Mouse (Mus musculus) lung, adult 2 months (tissue): ENCODE data around the gene Cnot8.

Experiments used
- CTCF ChIP-seq: fragments of 200-500 bp; IDR thresholded peaks from 2 replicates; pipeline ENCODE4 v1.5.1; 2011; ENCODE audit warnings: mild to moderate bottlenecking, low read length, control low read depth; ENCODE audit not compliant: insufficient read depth
- POLR2A ChIP-seq: fragments of 200-500 bp; IDR thresholded peaks from 2 replicates; pipeline ENCODE4 v1.6.1; 2011; ENCODE audit warnings: low read depth, mild to moderate bottlenecking, control low read depth, low read length, borderline replicate concordance; ENCODE audit errors: extremely low read depth

- TF ChIP-seq CTCF (no peak), POLR2A (no peak)
Observed at GRCm38 (mm10) chr11:58065025-58065424, 38.9 kb upstream of the Cnot8 start.
